Mouse (Mus musculus) activated CD4-positive, CD25-positive, alpha-beta regulatory T cell (primary cell): ENCODE measurements around the gene Cd59b. TPM values are rescaled to one million over a fixed set of nuclear protein-coding genes. Genes with fewer than 3 reads are reported as not detected.

Source experiments
- polyA plus RNA-seq, 2 experiments: library from polyadenylated mRNA; unstranded; fragments of 100-300 nt; shearing (Covaris generic); gene quantifications; one replicate each; pipeline ENCODE4 v1.2.1; 2017

Gene Cd59b
- polyA plus RNA-seq = under 1 TPM in 1 of 2 experiments, not detected in 1; 0.56 TPM

GRCm38 (mm10) chr2:104069704-104070185, at the start of gene Cd59b:
TSS of gene Cd59b (plus strand) at chr2:104069849.

GRCm38 (mm10) chr2:104027458-104028138, 42.1 kb upstream of the Cd59b start, which contains the start of gene Fbxo3:
TSS of gene Fbxo3 (plus strand) at chr2:104027721.

GRCm38 (mm10) chr2:104028139-104028723, 41.4 kb upstream of the Cd59b start, which contains the start of gene 4931422A03Rik:
TSS of gene 4931422A03Rik (minus strand) at chr2:104028361.

GRCm38 (mm10) chr2:104065526-104065925, 4.1 kb upstream of the Cd59b start, which contains the start of gene Gm10912:
TSS of gene Gm10912 (plus strand) at chr2:104065826.

GRCm38 (mm10) chr2:104068450-104068849, 1.2 kb upstream of the Cd59b start, which contains the start of gene Gm10799:
TSS of gene Gm10799 (minus strand) at chr2:104068550.

GRCm38 (mm10) chr2:104095741-104096213, 26.1 kb downstream of the Cd59b start, which contains the start of gene Cd59a:
TSS of gene Cd59a (plus strand) at chr2:104095801.

GRCm38 (mm10) chr2:104122505-104123378, 53.1 kb downstream of the Cd59b start, which contains the start of gene A930018P22Rik:
TSS of gene A930018P22Rik (plus strand) at chr2:104122769.

Other genes starting within 250 kb of the Cd59b start
- gene Lmo2, start 111.9 kb upstream of the Cd59b start, polyA plus RNA-seq = 1 to 10 TPM; 2.7 to 5.4 TPM
- gene Fbxo3, start 42.1 kb upstream of the Cd59b start, polyA plus RNA-seq = 10 to 100 TPM; 57.4 to 64.8 TPM
- 1 to 10 TPM; 2.4 to 3.2 TPM for gene 4931422A03Rik, start 41.5 kb upstream of the Cd59b start, polyA plus RNA-seq
- gene Gm10912, start 4.0 kb upstream of the Cd59b start, polyA plus RNA-seq = under 1 TPM in 1 of 2 experiments, not detected in 1; 0.65 TPM
- gene Gm10799, start 1.3 kb upstream of the Cd59b start, polyA plus RNA-seq = not detected
- under 1 TPM; 0.41 TPM for gene Cd59a, start 26.0 kb downstream of the Cd59b start, polyA plus RNA-seq
- gene A930018P22Rik, start 52.9 kb downstream of the Cd59b start, polyA plus RNA-seq = not detected